Mouse (Mus musculus): ENCODE measurements around the gene Hgd. TPM values are rescaled to one million over a fixed set of nuclear protein-coding genes. Genes with fewer than 3 reads are reported as not detected.

The Hgd gene
- polyA plus RNA-seq, 1 experiment from 2014 or later = 0.21 TPM

GRCm38 (mm10) chr16:37653058-37653457 lies 73.1 kb downstream of the Hgd start:
- DNase-seq (ENCODE audit: low spot score) (no peak), ATAC-seq (ENCODE audit: low FRiP score, low TSS enrichment) (no peak)
- 0 out of 2 replicates have a peak overlapping the region, but pooled peaks have one; percentile 73 for H3K4me3 ChIP-seq (ENCODE audit: low read depth, low read length)

GRCm38 (mm10) chr16:37653731-37654657 lies 74.0 kb downstream of the Hgd start, which contains the start of gene Ndufb4:
TSS of gene Ndufb4 (minus strand) at chr16:37654453.
- WGBS = under 1% methylated on average over 51 of the region's 58 CpGs
- Histone ChIP-seq H3K27ac (replicated peaks) (peak within 1 kb of the TSS; percentile 89), H3K27me3 (ENCODE audit: control insufficient read depth, insufficient read depth, low read length) (no peaks in the 10 kb centered on the region), H3K9me3 (ENCODE audit: control insufficient read depth, low read length) (no peaks in the 10 kb centered on the region), H3K9ac (ENCODE audit: low read length) (peak within 1 kb of the TSS; percentile 90), H3K4me1 (replicated peaks; ENCODE audit: control insufficient read depth, insufficient read depth) (peaks cover 6% of the 10 kb centered on the region), H3K36me3 (ENCODE audit: control insufficient read depth, insufficient read depth, low read length) (no peaks in the 10 kb centered on the region), H3K4me3 (ENCODE audit: low read depth, low read length) (peak within 1 kb of the TSS; percentile 73), H3K4me2 (replicated peaks; ENCODE audit: low read depth) (peak within 1 kb of the TSS; percentile 70)
- DNase-seq (ENCODE audit: low spot score) (peak; percentile 100), ATAC-seq (ENCODE audit: low FRiP score, low TSS enrichment) (peak; percentile 98)
- TF ChIP-seq EP300 (optimal IDR thresholded peaks at IDR 0.05) (no peak), CTCF (IDR thresholded peaks at IDR 0.05; ENCODE audit: low read depth) (peak; percentile 2; the same call in 1 of the 2 replicates)

More at GRCm38 (mm10) chr16:37653058-37653457, 73.1 kb downstream of the Hgd start:
- Histone ChIP-seq H3K9me3 (ENCODE audit: control insufficient read depth, low read length) (no peaks in the 10 kb centered on the region), H3K4me2 (replicated peaks; ENCODE audit: low read depth) (peak overlapping the region; percentile 70), H3K27ac (replicated peaks) (no peak overlapping the region), H3K27me3 (ENCODE audit: control insufficient read depth, insufficient read depth, low read length) (no peaks in the 10 kb centered on the region), H3K4me1 (replicated peaks; ENCODE audit: control insufficient read depth, insufficient read depth) (peaks cover 6% of the 10 kb centered on the region), H3K36me3 (ENCODE audit: control insufficient read depth, insufficient read depth, low read length) (no peaks in the 10 kb centered on the region), H3K9ac (ENCODE audit: low read length) (no peak overlapping the region)
- WGBS = 85% methylated on average over 1 of the region's 1 CpGs
- TF ChIP-seq CTCF (IDR thresholded peaks at IDR 0.05; ENCODE audit: low read depth) (no peak), EP300 (optimal IDR thresholded peaks at IDR 0.05) (no peak)

- no peak for TF ChIP-seq CTCF (IDR thresholded peaks at IDR 0.05; ENCODE audit: low read depth)
- TF ChIP-seq EP300 (optimal IDR thresholded peaks at IDR 0.05) = no peak
- H3K27me3 ChIP-seq (ENCODE audit: control insufficient read depth, insufficient read depth, low read length) = no peaks in the 10 kb centered on the region
- H3K36me3 ChIP-seq (ENCODE audit: control insufficient read depth, insufficient read depth, low read length) = no peaks in the 10 kb centered on the region
- no peaks in the 10 kb centered on the region for H3K9me3 ChIP-seq (ENCODE audit: control insufficient read depth, low read length)
- 0 out of 2 replicates have a peak overlapping the region, but pooled peaks have one; percentile 6 for H3K4me3 ChIP-seq (ENCODE audit: low read depth, low read length)
- H3K9ac ChIP-seq (ENCODE audit: low read length) = no peak overlapping the region
- DNase-seq (ENCODE audit: low spot score) (no peak), ATAC-seq (ENCODE audit: low FRiP score, low TSS enrichment) (no peak; the same call in 1 of the 2 replicates)
- H3K27ac ChIP-seq (replicated peaks) = peak overlapping the region; percentile 74
- 60% methylated on average over 4 of the region's 4 CpGs for WGBS
- peaks cover 6% of the 10 kb centered on the region for H3K4me1 ChIP-seq (replicated peaks; ENCODE audit: control insufficient read depth, insufficient read depth)
- H3K4me2 ChIP-seq (replicated peaks; ENCODE audit: low read depth) = peak overlapping the region; percentile 47; the same call in 1 of the 2 replicates
Observed at GRCm38 (mm10) chr16:37654831-37655455, 75.0 kb downstream of the Hgd start.

GRCm38 (mm10) chr16:37655756-37656347 lies 75.9 kb downstream of the Hgd start:
- no peak for TF ChIP-seq EP300 (optimal IDR thresholded peaks at IDR 0.05)
- TF ChIP-seq CTCF (IDR thresholded peaks at IDR 0.05; ENCODE audit: low read depth) = no peak
- ATAC-seq (ENCODE audit: low FRiP score, low TSS enrichment) (no peak), DNase-seq (ENCODE audit: low spot score) (no peak)
- Histone ChIP-seq H3K27me3 (ENCODE audit: control insufficient read depth, insufficient read depth, low read length) (no peaks in the 10 kb centered on the region), H3K4me3 (ENCODE audit: low read depth, low read length) (no peak overlapping the region), H3K27ac (replicated peaks) (no peak overlapping the region), H3K9me3 (ENCODE audit: control insufficient read depth, low read length) (no peaks in the 10 kb centered on the region), H3K4me2 (replicated peaks; ENCODE audit: low read depth) (no peak overlapping the region), H3K36me3 (ENCODE audit: control insufficient read depth, insufficient read depth, low read length) (no peaks in the 10 kb centered on the region), H3K4me1 (replicated peaks; ENCODE audit: control insufficient read depth, insufficient read depth) (peaks cover 6% of the 10 kb centered on the region), H3K9ac (ENCODE audit: low read length) (no peak overlapping the region)
- WGBS = 31% methylated on average over 4 of the region's 4 CpGs

- Histone ChIP-seq H3K4me3 (ENCODE audit: low read depth, low read length) (no peak overlapping the region), H3K27me3 (ENCODE audit: control insufficient read depth, insufficient read depth, low read length) (no peaks in the 10 kb centered on the region), H3K36me3 (ENCODE audit: control insufficient read depth, insufficient read depth, low read length) (no peaks in the 10 kb centered on the region), H3K4me2 (replicated peaks; ENCODE audit: low read depth) (no peak overlapping the region), H3K4me1 (replicated peaks; ENCODE audit: control insufficient read depth, insufficient read depth) (peaks cover 6% of the 10 kb centered on the region), H3K27ac (replicated peaks) (no peak overlapping the region), H3K9ac (ENCODE audit: low read length) (no peak overlapping the region), H3K9me3 (ENCODE audit: control insufficient read depth, low read length) (no peaks in the 10 kb centered on the region)
- no peak for ATAC-seq (ENCODE audit: low FRiP score, low TSS enrichment)
- no peak for TF ChIP-seq CTCF (IDR thresholded peaks at IDR 0.05; ENCODE audit: low read depth)
- TF ChIP-seq EP300 (optimal IDR thresholded peaks at IDR 0.05) = no peak
- WGBS = 83% methylated on average over 7 of the region's 7 CpGs
- no peak for DNase-seq (ENCODE audit: low spot score)
Observed at GRCm38 (mm10) chr16:37656796-37657195, 76.8 kb downstream of the Hgd start.

Data from stomach, postnatal 0 days (tissue).